Mouse (Mus musculus) midbrain, postnatal 0 days (tissue): ENCODE data around the gene Grem1. TPM values are rescaled to one million over a fixed set of nuclear protein-coding genes. Genes with fewer than 3 reads are reported as not detected.

Experiments
- ATAC-seq: fragments of 200-750 bp; cut with Nextera tagmentation; 2 replicates; pipeline ENCODE4 v1.8.0; 2017; ENCODE audit warnings: moderate number of reproducible peaks, mild to moderate bottlenecking, moderate TSS enrichment, moderate library complexity; ENCODE audit not compliant: low FRiP score
- DNase-seq: peaks from one replicate; pipeline ENCODE4 v3.0.0-alpha.2; 2015; ENCODE audit warnings: low spot score
- H3K27ac ChIP-seq: fragments of 300-500 bp; sonication (generic); 2 replicates; pipeline ENCODE4 v1.5.1; 2014; ENCODE audit warnings: low read depth, mild to moderate bottlenecking, low read length, mixed read lengths
- H3K27me3 ChIP-seq: fragments of 300-500 bp; sonication (generic); 2 replicates; pipeline ENCODE4 v1.6.1; 2014; ENCODE audit warnings: low read length, control low read depth, mixed read lengths; ENCODE audit not compliant: insufficient read depth
- H3K36me3 ChIP-seq: fragments of 300-500 bp; sonication (generic); 2 replicates; pipeline ENCODE4 v1.6.1; 2014; ENCODE audit warnings: low read length, control low read depth, mixed read lengths; ENCODE audit not compliant: insufficient read depth
- H3K4me1 ChIP-seq: fragments of 300-500 bp; sonication (generic); 2 replicates; pipeline ENCODE4 v1.6.1; 2014; ENCODE audit warnings: mild to moderate bottlenecking, control low read depth, antibody characterized with exemption, low read length, mixed read lengths; ENCODE audit not compliant: insufficient read depth
- H3K4me2 ChIP-seq: fragments of 300-500 bp; sonication (generic); 2 replicates; pipeline ENCODE4 v1.6.1; 2014; ENCODE audit warnings: low read depth, mild to moderate bottlenecking, low read length, mixed read lengths; ENCODE audit not compliant: poor library complexity, severe bottlenecking
- H3K4me3 ChIP-seq: fragments of 300-500 bp; sonication (generic); 2 replicates; pipeline ENCODE4 v1.5.1; 2014; ENCODE audit warnings: low read depth, mild to moderate bottlenecking, low read length, moderate library complexity
- H3K9ac ChIP-seq: fragments of 300-500 bp; sonication (generic); replicated peaks from 2 replicates; pipeline ENCODE4 v1.6.1; 2014; ENCODE audit warnings: mild to moderate bottlenecking, low read length, moderate library complexity, mixed read lengths; ENCODE audit not compliant: poor library complexity, severe bottlenecking
- H3K9me3 ChIP-seq: fragments of 300-500 bp; sonication (generic); 2 replicates; pipeline ENCODE4 v1.6.1; 2016; ENCODE audit warnings: low read length, control low read depth
- CTCF ChIP-seq: IDR thresholded peaks from 2 replicates; pipeline ENCODE4 v1.5.1; 2016; ENCODE audit warnings: antibody characterized with exemption, mild to moderate bottlenecking
- WGBS: fragments of 180-500 bp; shearing (Covaris S2); extraction: QIAGEN DNeasy Blood & Tissue Kit; methylation state at CpG from one replicate; pipeline ENCODE4 v1.1.7; 2014; 5-methylcytosine and 5-hydroxymethylcytosine counted together
- polyA plus RNA-seq: library from polyadenylated mRNA; unstranded; fragments of >200 nt; fragmentation: Nextera tagmentation; extraction: Ambion mirVana; gene quantifications from 2 replicates; pipeline ENCODE4 v1.2.1, GENCODE M21; 2015
- total RNA-seq: library from RNA; depleted of rRNA; stranded (reverse); fragments of >200 nt; gene quantifications from 2 replicates; pipeline ENCODE4 v1.2.3, GENCODE M21; 2014

Grem1 gene
- total and polyA plus RNA-seq, 2 experiments from 2014 or later = 1.2 to 4.2 TPM

GRCm38 (mm10) chr2:113798605-113799004, 40.2 kb upstream of the Grem1 start:
- Histone ChIP-seq H3K4me3 (no peak overlapping the region), H3K9ac (no peak overlapping the region), H3K4me2 (no peak overlapping the region), H3K27me3 (no peaks in the 10 kb centered on the region), H3K36me3 (no peaks in the 10 kb centered on the region), H3K9me3 (no peaks in the 10 kb centered on the region), H3K4me1 (no peaks in the 10 kb centered on the region), H3K27ac (no peak overlapping the region)
- no peak for ATAC-seq
- WGBS = 89% methylated on average over 13 of the region's 13 CpGs
- TF ChIP-seq CTCF = no peak
- DNase-seq = no peak

- WGBS = 80% methylated on average over 4 of the region's 4 CpGs
- no peak for ATAC-seq
- TF ChIP-seq CTCF = no peak
These were observed 36.7 kb upstream of the Grem1 start for GRCm38 (mm10) chr2:113795186-113795585.

DNA sequence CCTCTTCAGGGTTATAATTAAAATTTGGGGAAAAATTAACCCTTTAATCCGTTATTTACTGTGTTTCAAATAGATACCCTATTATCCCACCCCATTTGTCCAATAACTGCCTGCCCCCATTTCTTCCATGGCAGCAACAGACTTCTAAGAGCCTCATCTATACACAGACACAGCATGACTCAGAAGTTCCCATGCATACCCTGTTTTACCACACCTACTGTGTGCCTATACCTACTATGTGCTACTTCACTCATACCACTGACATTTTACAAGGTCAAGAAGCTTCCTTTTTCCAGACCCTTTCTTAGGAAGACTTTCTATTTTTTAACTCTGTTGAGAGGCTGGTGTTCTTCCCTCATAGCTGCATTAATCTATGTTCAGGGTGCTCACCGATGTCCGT, 35.1 kb upstream of the Grem1 start:
- TF ChIP-seq CTCF = no peak
- Histone ChIP-seq H3K4me2 (no peak overlapping the region), H3K4me1 (no peaks in the 10 kb centered on the region), H3K27ac (no peak overlapping the region), H3K4me3 (no peak overlapping the region), H3K36me3 (peaks cover 15% of the 10 kb centered on the region), H3K9me3 (no peaks in the 10 kb centered on the region), H3K27me3 (no peaks in the 10 kb centered on the region), H3K9ac (no peak overlapping the region)
- DNase-seq = no peak
- 92% methylated on average over 3 of the region's 3 CpGs for WGBS
- ATAC-seq = no peak

More at GRCm38 (mm10) chr2:113795186-113795585, 36.7 kb upstream of the Grem1 start:
- H3K27ac ChIP-seq = no peak overlapping the region
- no peak for DNase-seq
- no peak overlapping the region for H3K4me3 ChIP-seq
- H3K9me3 ChIP-seq = no peaks in the 10 kb centered on the region
- no peak overlapping the region for H3K9ac ChIP-seq
- H3K4me2 ChIP-seq = no peak overlapping the region
- no peaks in the 10 kb centered on the region for H3K4me1 ChIP-seq
- no peaks in the 10 kb centered on the region for H3K27me3 ChIP-seq
- 0 out of 2 replicates have a peak, but pooled peaks cover 6% of the 10 kb centered on the region for H3K36me3 ChIP-seq

- no peaks in the 10 kb centered on the region for H3K9me3 ChIP-seq
- H3K27ac ChIP-seq = no peak overlapping the region
- H3K4me2 ChIP-seq = no peak overlapping the region
- ATAC-seq (no peak), DNase-seq (no peak)
- no peaks in the 10 kb centered on the region for H3K4me1 ChIP-seq
- peaks cover 27% of the 10 kb centered on the region for H3K36me3 ChIP-seq
- WGBS = 93% methylated on average over 4 of the region's 4 CpGs
- no peak for TF ChIP-seq CTCF
- no peaks in the 10 kb centered on the region for H3K27me3 ChIP-seq
- no peak overlapping the region for H3K9ac ChIP-seq
- no peak overlapping the region for H3K4me3 ChIP-seq
These were observed 30.5 kb upstream of the Grem1 start for GRCm38 (mm10) chr2:113788821-113789387.

GRCm38 (mm10) chr2:113787882-113788281, 29.4 kb upstream of the Grem1 start:
- Histone ChIP-seq H3K27me3 (no peaks in the 10 kb centered on the region), H3K4me1 (no peaks in the 10 kb centered on the region), H3K27ac (no peak overlapping the region), H3K36me3 (peaks cover 27% of the 10 kb centered on the region), H3K4me3 (no peak overlapping the region), H3K9ac (no peak overlapping the region), H3K4me2 (no peak overlapping the region), H3K9me3 (no peaks in the 10 kb centered on the region)
- TF ChIP-seq CTCF = no peak
- ATAC-seq (no peak), DNase-seq (no peak)
- 90% methylated on average over 4 of the region's 4 CpGs for WGBS

- no peak overlapping the region for H3K4me2 ChIP-seq
- no peaks in the 10 kb centered on the region for H3K9me3 ChIP-seq
- H3K27me3 ChIP-seq = no peaks in the 10 kb centered on the region
- DNase-seq (no peak), ATAC-seq (no peak)
- WGBS = 87% methylated on average over 3 of the region's 3 CpGs
- no peaks in the 10 kb centered on the region for H3K4me1 ChIP-seq
- peaks cover 31% of the 10 kb centered on the region for H3K36me3 ChIP-seq
- H3K9ac ChIP-seq = no peak overlapping the region
- H3K27ac ChIP-seq = no peak overlapping the region
- no peak for TF ChIP-seq CTCF
- H3K4me3 ChIP-seq = no peak overlapping the region
These were observed 26.4 kb upstream of the Grem1 start for GRCm38 (mm10) chr2:113784851-113785250.
